Mouse (Mus musculus) liver, embryonic 11.5 days (tissue): Measurements from ENCODE around the gene Cd200r1. TPM values are rescaled to one million over a fixed set of nuclear protein-coding genes. Genes with fewer than 3 reads are reported as not detected.
A peak's percentile ranks its signal among the peaks of the same experiment; 100 is the strongest.
"Not testable (repeated sequence)": the region's sequence is repeated elsewhere in the genome, so short reads cannot be mapped to it uniquely, and the experiment has no call there.

Experiments used
- ATAC-seq: fragments of 200-750 bp; cut with Nextera tagmentation; replicated peaks from 2 replicates; pipeline ENCODE4 v1.8.0; 2017; ENCODE audit warnings: moderate number of reproducible peaks, mild to moderate bottlenecking, moderate TSS enrichment, moderate library complexity; ENCODE audit not compliant: low FRiP score
- DNase-seq: peaks from one replicate; pipeline ENCODE4 v3.0.0-alpha.2; 2017; ENCODE audit warnings: low spot score
- H3K27ac ChIP-seq: fragments of 300-500 bp; sonication (generic); 2 replicates; pipeline ENCODE4 v1.5.1; 2014; ENCODE audit warnings: mild to moderate bottlenecking, low read depth, low read length, control low read depth
- H3K27me3 ChIP-seq: fragments of 300-500 bp; sonication (generic); replicated peaks from 2 replicates; pipeline ENCODE4 v1.6.1; 2014; ENCODE audit warnings: low read length, mixed read lengths; ENCODE audit not compliant: control insufficient read depth, insufficient read depth
- H3K36me3 ChIP-seq: fragments of 300-500 bp; sonication (generic); 2 replicates; pipeline ENCODE4 v1.6.1; 2014; ENCODE audit warnings: mild to moderate bottlenecking, low read length, moderate library complexity, mixed read lengths; ENCODE audit not compliant: control insufficient read depth, insufficient read depth
- H3K4me1 ChIP-seq: fragments of 300-500 bp; sonication (generic); replicated peaks from 2 replicates; pipeline ENCODE4 v1.6.1; 2014; ENCODE audit warnings: low read length, mixed read lengths; ENCODE audit not compliant: control insufficient read depth, insufficient read depth
- H3K4me2 ChIP-seq: fragments of 300-500 bp; sonication (generic); 2 replicates; pipeline ENCODE4 v1.6.1; 2014; ENCODE audit warnings: mild to moderate bottlenecking, control low read depth, moderate library complexity
- H3K4me3 ChIP-seq: fragments of 300-500 bp; sonication (generic); 2 replicates; pipeline ENCODE4 v1.5.1; 2014; ENCODE audit warnings: low read depth, low read length, control low read depth
- H3K9ac ChIP-seq: fragments of 300-500 bp; sonication (generic); 2 replicates; pipeline ENCODE4 v1.6.1; 2014; ENCODE audit warnings: low read depth, low read length, control low read depth
- H3K9me3 ChIP-seq: fragments of 300-500 bp; sonication (generic); 2 replicates; pipeline ENCODE4 v1.6.1; 2016; ENCODE audit warnings: low read length, inconsistent platforms, mixed read lengths; ENCODE audit not compliant: control insufficient read depth
- WGBS: fragments of 180-500 bp; shearing (Covaris S2); extraction: QIAGEN DNeasy Blood & Tissue Kit; methylation state at CpG from one replicate; pipeline ENCODE4 v1.1.7; 2014; 5-methylcytosine and 5-hydroxymethylcytosine counted together
- polyA plus RNA-seq: library from polyadenylated mRNA; unstranded; fragments of >200 nt; fragmentation: Nextera tagmentation; extraction: Ambion mirVana; gene quantifications from 2 replicates; pipeline ENCODE4 v1.2.1, GENCODE M21; 2014

Gene Cd200r1
- polyA plus RNA-seq, 1 experiment from 2014 or later, result 5.9 TPM

GRCm38 (mm10) chr16:44773673-44774072 lies 8.1 kb downstream of the Cd200r1 start:
- H3K4me1 ChIP-seq, result no peaks in the 10 kb centered on the region; the same call in 1 of the 2 replicates
- DNase-seq (no peak), ATAC-seq (no peak)
- no peaks in the 10 kb centered on the region for H3K9me3 ChIP-seq
- H3K36me3 ChIP-seq, result no peaks in the 10 kb centered on the region
- H3K27me3 ChIP-seq, result no peaks in the 10 kb centered on the region
- no peak overlapping the region for H3K9ac ChIP-seq
- H3K4me2 ChIP-seq, result no peak overlapping the region
- 49% methylated on average over 3 of the region's 3 CpGs for WGBS
- no peak overlapping the region for H3K4me3 ChIP-seq
- H3K27ac ChIP-seq, result no peak overlapping the region

- H3K9ac ChIP-seq, result no peak overlapping the region
- H3K27me3 ChIP-seq, result no peaks in the 10 kb centered on the region
- H3K9me3 ChIP-seq, result no peaks in the 10 kb centered on the region
- 84% methylated on average over 6 of the region's 6 CpGs for WGBS
- H3K4me2 ChIP-seq, result no peak overlapping the region
- ATAC-seq (no peak), DNase-seq (no peak)
- H3K4me3 ChIP-seq, result no peak overlapping the region
- H3K27ac ChIP-seq, result no peak overlapping the region
- H3K4me1 ChIP-seq, result no peaks in the 10 kb centered on the region; the same call in 1 of the 2 replicates
- no peaks in the 10 kb centered on the region for H3K36me3 ChIP-seq
Observed at GRCm38 (mm10) chr16:44774201-44774600, 8.7 kb downstream of the Cd200r1 start.

- 33% methylated on average over 17 of the region's 17 CpGs for WGBS
- H3K27ac ChIP-seq, result no peak overlapping the region
- no peaks in the 10 kb centered on the region for H3K27me3 ChIP-seq
- no peaks in the 10 kb centered on the region for H3K36me3 ChIP-seq
- H3K4me1 ChIP-seq, result no peaks in the 10 kb centered on the region
- H3K4me2 ChIP-seq, result peak overlapping the region; percentile 56
- peak overlapping the region; percentile 18; the same call in 1 of the 2 replicates for H3K4me3 ChIP-seq
- H3K9me3 ChIP-seq, result no peaks in the 10 kb centered on the region
- ATAC-seq (peak; percentile 81), DNase-seq (peak; percentile 40)
- no peak overlapping the region for H3K9ac ChIP-seq
Observed at GRCm38 (mm10) chr16:44778538-44779147, 13.1 kb downstream of the Cd200r1 start.

GRCm38 (mm10) chr16:44779494-44779893 lies 14.0 kb downstream of the Cd200r1 start:
- Histone ChIP-seq H3K36me3 (no peaks in the 10 kb centered on the region), H3K9ac (no peak overlapping the region), H3K27ac (no peak overlapping the region), H3K4me2 (no peak overlapping the region; the same call in 1 of the 2 replicates), H3K4me1 (no peaks in the 10 kb centered on the region), H3K27me3 (no peaks in the 10 kb centered on the region), H3K9me3 (no peaks in the 10 kb centered on the region), H3K4me3 (no peak overlapping the region)
- peak; percentile 48 for ATAC-seq
- WGBS, result 79% methylated on average over 5 of the region's 5 CpGs
- no peak for DNase-seq

- DNase-seq (no peak), ATAC-seq (no peak)
- no peak overlapping the region for H3K9ac ChIP-seq
- no peaks in the 10 kb centered on the region for H3K27me3 ChIP-seq
- H3K27ac ChIP-seq, result no peak overlapping the region
- H3K4me2 ChIP-seq, result no peak overlapping the region
- no peaks in the 10 kb centered on the region for H3K4me1 ChIP-seq
- H3K4me3 ChIP-seq, result no peak overlapping the region
- H3K36me3 ChIP-seq, result no peaks in the 10 kb centered on the region
- H3K9me3 ChIP-seq, result no peaks in the 10 kb centered on the region
- WGBS, result 64% methylated on average over 4 of the region's 4 CpGs
Observed at GRCm38 (mm10) chr16:44780751-44781150, 15.2 kb downstream of the Cd200r1 start.

- H3K9ac ChIP-seq, result no peak overlapping the region
- H3K4me1 ChIP-seq, result no peaks in the 10 kb centered on the region
- H3K27ac ChIP-seq, result no peak overlapping the region
- WGBS, result 81% methylated on average over 1 of the region's 1 CpGs
- H3K27me3 ChIP-seq, result no peaks in the 10 kb centered on the region
- H3K4me2 ChIP-seq, result no peak overlapping the region
- H3K36me3 ChIP-seq, result no peaks in the 10 kb centered on the region
- H3K4me3 ChIP-seq, result no peak overlapping the region
- no peak for ATAC-seq
- no peak for DNase-seq
- H3K9me3 ChIP-seq, result no peaks in the 10 kb centered on the region
Observed at GRCm38 (mm10) chr16:44786934-44787333, 21.4 kb downstream of the Cd200r1 start.

GRCm38 (mm10) chr16:44794416-44794815 lies 28.9 kb downstream of the Cd200r1 start:
- H3K36me3 ChIP-seq, result no peaks in the 10 kb centered on the region
- no peak overlapping the region for H3K4me2 ChIP-seq
- DNase-seq (no peak), ATAC-seq (no peak)
- no peak overlapping the region for H3K4me3 ChIP-seq
- H3K27me3 ChIP-seq, result no peaks in the 10 kb centered on the region
- no peak overlapping the region for H3K9ac ChIP-seq
- H3K4me1 ChIP-seq, result no peaks in the 10 kb centered on the region
- no peak overlapping the region for H3K27ac ChIP-seq
- no peaks in the 10 kb centered on the region for H3K9me3 ChIP-seq

GRCm38 (mm10) chr16:44805976-44806375 lies 40.4 kb downstream of the Cd200r1 start:
- H3K9ac ChIP-seq, result no peak overlapping the region
- no peaks in the 10 kb centered on the region for H3K36me3 ChIP-seq
- no peaks in the 10 kb centered on the region for H3K4me1 ChIP-seq
- H3K4me2 ChIP-seq, result no peak overlapping the region
- H3K27me3 ChIP-seq, result no peaks in the 10 kb centered on the region
- no peak overlapping the region for H3K27ac ChIP-seq
- DNase-seq (no peak), ATAC-seq (no peak)
- H3K4me3 ChIP-seq, result no peak overlapping the region
- no peaks in the 10 kb centered on the region for H3K9me3 ChIP-seq

GRCm38 (mm10) chr16:44810223-44810622 lies 44.7 kb downstream of the Cd200r1 start:
- not testable (repeated sequence) for H3K4me2 ChIP-seq, H3K4me3 ChIP-seq, H3K36me3 ChIP-seq, H3K4me1 ChIP-seq, H3K9me3 ChIP-seq, ATAC-seq, H3K27ac ChIP-seq, H3K27me3 ChIP-seq, H3K9ac ChIP-seq, DNase-seq
- 91% methylated on average over 4 of the region's 4 CpGs for WGBS
